Mouse (Mus musculus): Measurements from ENCODE around the gene Plch2.

The Plch2 gene

DNA sequence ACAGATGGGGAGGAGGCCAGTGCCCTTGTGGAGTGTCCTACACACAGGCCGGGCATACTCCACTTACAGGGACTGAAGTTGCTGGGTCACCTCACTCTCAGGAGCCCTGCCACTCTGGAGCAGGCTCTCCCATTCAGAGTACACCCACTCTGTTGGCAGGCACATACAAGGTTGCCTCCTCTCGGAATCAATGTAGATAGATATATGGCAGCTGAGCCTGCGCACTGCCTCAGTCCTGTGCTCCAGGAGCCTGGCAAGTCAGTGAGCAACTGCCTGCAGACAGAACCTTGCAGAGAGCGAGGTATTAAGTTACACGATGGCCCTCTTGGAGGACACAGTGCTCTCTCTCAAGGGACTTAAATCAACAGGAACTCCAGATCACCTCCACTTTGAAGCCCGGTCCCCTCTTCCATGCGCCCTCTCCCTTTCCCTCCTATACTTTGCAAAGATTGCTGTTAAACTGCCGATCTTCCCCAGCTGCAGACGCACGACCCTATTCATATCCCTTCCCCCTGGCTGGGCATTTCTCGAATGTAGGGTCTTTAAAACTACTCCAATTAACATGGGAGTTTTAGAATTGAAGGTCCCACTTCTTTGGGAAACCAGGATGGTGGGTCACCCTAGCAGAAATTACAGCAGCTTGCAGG lies 93.3 kb downstream of the Plch2 start:
- in situ Hi-C loops (cut with MboI, MseI) = no loop called here

- in situ Hi-C loops (cut with MboI, MseI) = no loop called here
Measured at GRCm38 (mm10) chr4:154962683-154963082, 93.9 kb downstream of the Plch2 start.

DNA sequence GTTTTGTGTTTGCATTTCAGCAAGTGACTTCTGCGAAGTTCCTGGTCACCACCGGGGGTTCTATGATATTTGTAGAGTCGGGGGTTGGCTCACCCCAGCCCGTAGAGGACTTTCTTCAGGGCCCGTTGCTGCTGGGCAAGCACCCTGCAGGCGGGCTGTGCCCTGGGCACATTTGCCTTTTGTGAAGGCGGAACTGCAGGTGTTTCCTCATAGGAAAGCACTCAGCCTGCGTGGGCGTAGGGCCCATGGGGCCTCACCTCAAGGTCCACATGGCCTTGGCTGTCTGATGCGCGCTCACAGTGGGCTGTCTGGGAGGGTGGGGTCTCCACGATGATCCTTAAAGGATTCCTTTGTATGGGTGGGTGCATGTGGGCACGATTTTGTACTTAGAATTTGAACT lies 94.7 kb downstream of the Plch2 start:
- in situ Hi-C loops (cut with MboI, MseI) = no loop called here

DNA sequence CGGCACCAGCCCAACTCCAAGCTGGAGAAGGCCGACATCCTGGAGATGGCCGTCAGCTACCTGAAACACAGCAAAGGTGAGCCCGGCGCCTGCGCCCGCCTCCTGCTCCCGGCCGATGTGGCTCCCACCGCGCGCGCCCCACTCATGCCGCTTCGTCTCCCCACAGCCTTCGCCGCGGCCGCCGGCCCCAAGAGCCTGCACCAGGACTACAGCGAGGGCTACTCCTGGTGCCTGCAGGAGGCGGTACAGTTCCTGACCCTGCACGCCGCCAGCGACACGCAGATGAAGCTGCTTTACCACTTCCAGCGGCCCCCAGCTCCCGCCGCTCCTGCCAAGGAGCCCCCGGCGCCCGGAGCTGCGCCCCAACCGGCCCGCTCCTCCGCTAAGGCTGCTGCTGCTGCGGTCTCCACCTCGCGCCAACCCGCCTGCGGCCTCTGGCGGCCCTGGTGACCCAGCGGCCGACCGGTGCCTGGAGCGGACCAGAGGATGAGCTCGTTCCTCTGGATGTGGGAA lies 95.3 kb downstream of the Plch2 start:
- in situ Hi-C loops (cut with MboI, MseI) = no loop called here

DNA sequence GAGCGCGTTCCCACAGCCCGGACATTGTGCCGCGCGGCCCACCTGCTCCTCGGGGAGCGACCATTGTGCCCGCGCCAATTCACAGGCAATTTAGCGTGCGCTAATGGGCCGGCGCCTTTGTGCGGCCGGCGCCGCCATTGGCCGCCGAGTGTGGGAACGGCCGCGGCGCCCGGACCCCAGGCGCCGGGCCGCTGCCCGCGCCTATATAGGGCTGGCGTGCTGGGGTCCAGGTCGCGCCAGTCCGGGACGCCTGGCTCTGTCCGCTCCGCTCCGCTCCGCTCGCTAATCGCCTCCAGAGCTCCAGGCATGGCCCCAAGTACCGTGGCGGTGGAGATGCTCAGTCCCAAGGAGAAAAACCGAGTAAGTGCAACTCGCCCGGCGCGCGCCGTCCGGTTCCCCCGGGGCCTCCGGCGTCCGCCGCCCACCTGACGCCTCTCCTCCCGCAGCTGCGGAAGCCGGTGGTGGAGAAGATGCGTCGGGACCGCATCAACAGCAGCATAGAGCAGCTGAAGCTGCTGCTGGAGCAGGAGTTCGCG lies 95.8 kb downstream of the Plch2 start, which contains the start of gene Hes5:
Gene Hes5 (plus strand): TSS at position 234 of the 536 bp plus-strand sequence.
- in situ Hi-C loops (cut with MboI, MseI) = no loop called here

DNA sequence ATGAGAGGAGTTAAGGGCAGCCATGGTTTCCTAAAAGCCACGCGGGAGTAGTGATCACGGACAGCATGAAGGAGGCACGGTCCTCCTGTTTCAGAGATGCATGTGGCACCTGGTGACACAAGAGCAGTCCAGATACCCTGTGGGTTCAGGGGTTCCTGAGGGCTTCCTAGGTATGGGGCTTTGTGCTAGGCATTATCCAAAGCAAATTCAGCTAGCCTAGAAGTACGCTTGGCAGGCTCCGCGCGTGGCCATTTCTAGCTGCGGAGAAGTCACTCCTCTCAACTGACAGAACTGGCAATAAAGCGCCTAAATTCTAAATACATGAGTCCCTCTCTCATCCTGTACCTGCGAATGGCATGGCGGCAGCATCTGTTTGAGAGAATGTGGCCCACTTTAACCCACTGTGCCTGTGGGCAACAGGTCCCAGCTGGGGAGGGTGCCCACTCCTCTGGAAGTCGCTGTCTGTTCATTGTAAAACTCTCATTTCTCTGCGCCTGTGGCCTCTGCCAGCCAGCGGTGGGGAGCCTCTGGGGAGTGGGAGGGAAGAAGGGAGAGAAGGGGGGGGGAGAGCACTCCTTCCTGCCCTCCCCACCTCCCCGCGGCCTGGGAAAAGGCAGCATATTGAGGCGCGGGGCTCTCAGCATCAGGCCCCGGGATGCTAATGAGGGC lies 96.4 kb downstream of the Plch2 start:
- in situ Hi-C loops (cut with MboI, MseI) = no loop called here

- in situ Hi-C loops (cut with MboI, MseI) = no loop called here
Measured at GRCm38 (mm10) chr4:154958621-154959020, 98.0 kb downstream of the Plch2 start.

- in situ Hi-C loops (cut with MboI, MseI) = no loop called here
Measured at GRCm38 (mm10) chr4:154958171-154958570, 98.4 kb downstream of the Plch2 start.

GRCm38 (mm10) chr4:154957289-154957993 lies 99.1 kb downstream of the Plch2 start:
- in situ Hi-C loops (cut with MboI, MseI) = no loop called here

- in situ Hi-C loops (cut with MboI, MseI) = no loop called here
Measured at GRCm38 (mm10) chr4:154956604-154957003, 100.0 kb downstream of the Plch2 start.

- in situ Hi-C loops (cut with MboI, MseI) = loop anchor here in 1 of 2 experiments (5.0 kb wide), 1 partner anchor 75 kb away; no protein-coding TSS in a partner anchor
Measured at GRCm38 (mm10) chr4:154952461-154953241, 103.9 kb downstream of the Plch2 start.

GRCm38 (mm10) chr4:154949589-154949982 lies 107.0 kb downstream of the Plch2 start:
- in situ Hi-C loops (cut with MboI, MseI) = loop anchor here (10.0 to 25.0 kb wide), 2 partner anchors 295 to 1512 kb away; partner anchors contain the start of gene Faap20 (in 1 of the 2)

DNA sequence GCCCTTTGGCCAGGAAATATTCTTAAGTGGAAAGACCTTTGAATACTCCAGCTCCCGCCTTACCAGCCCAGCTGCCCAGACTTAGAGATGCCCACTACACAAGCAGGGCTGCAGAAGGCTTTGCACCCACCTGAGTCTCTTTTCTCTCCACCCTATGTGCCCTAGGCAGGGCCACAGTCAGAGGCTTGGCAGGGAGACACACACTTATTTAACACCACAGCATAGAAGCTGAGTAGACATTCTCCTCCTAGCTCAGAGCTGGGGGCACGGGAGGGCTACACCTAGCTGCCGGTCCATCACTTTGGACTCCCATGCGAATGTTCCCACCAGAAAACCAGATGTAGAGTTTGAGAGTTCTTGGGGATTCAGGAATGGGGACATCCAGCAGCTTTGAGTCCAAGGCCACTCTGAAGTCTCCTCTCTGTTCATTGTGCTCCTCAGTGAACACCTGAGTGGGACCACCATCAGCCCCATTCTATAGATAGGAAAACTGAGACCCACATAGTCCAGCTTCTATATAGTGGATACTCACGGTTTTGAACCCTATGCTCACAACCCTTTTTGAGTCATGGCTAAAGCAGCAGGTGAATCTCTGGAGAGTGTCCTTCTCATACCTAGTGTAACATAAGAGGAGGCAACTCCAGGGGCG lies 107.5 kb downstream of the Plch2 start:
- in situ Hi-C loops (cut with MboI, MseI) = loop anchor here (10.0 to 25.0 kb wide), 2 partner anchors 296 to 1512 kb away; partner anchors contain the start of gene Faap20 (in 1 of the 2)

- in situ Hi-C loops (cut with MboI, MseI) = loop anchor here (10.0 to 25.0 kb wide), 2 partner anchors 296 to 1511 kb away; partner anchors contain the start of gene Faap20 (in 1 of the 2)
Measured at GRCm38 (mm10) chr4:154948066-154948939, 108.3 kb downstream of the Plch2 start.

GRCm38 (mm10) chr4:154946319-154946718 lies 110.3 kb downstream of the Plch2 start:
- in situ Hi-C loops (cut with MboI, MseI) = loop anchor here (10.0 to 25.0 kb wide), 2 partner anchors 298 to 1509 kb away; partner anchors contain the start of gene Faap20 (in 1 of the 2)

DNA sequence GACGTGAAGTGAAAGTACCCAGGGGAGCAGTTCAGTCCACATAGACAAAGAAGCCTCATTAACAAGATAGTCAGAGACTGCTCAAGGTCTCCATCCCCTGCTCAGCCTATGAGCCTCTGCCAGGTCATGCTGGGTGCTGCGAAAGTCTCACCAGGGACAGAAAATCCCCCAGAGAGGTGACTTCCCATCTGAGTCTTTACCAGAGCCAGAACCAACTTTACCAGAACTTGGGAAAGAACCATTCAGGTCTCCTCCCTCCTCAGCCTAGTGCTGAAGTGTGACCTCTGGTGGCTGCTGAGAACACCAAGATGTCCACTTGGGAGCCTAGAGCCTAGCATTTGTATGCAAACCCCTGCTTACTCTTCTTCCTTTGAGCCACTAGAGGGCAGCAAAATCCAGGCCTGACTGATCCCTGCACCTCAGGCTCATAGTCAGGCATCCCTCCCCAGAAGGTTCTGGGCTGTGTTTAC lies 112.4 kb downstream of the Plch2 start:
- in situ Hi-C loops (cut with MboI, MseI) = loop anchor here (10.0 to 25.0 kb wide), 2 partner anchors 301 to 1507 kb away; partner anchors contain the start of gene Faap20 (in 1 of the 2)

- in situ Hi-C loops (cut with MboI, MseI) = loop anchor here (10.0 to 25.0 kb wide), 2 partner anchors 301 to 1506 kb away; partner anchors contain the start of gene Faap20 (in 1 of the 2)
Measured at GRCm38 (mm10) chr4:154943323-154944039, 113.1 kb downstream of the Plch2 start.
